Mouse (Mus musculus): Measurements from ENCODE around the gene Serpinb3d. TPM values are rescaled to one million over a fixed set of nuclear protein-coding genes. Genes with fewer than 3 reads are reported as not detected.
"Not testable (repeated sequence)": the region's sequence is repeated elsewhere in the genome, so short reads cannot be mapped to it uniquely, and the experiment has no call there.

Serpinb3d gene
- total RNA-seq (2021): not detected
- long read RNA-seq, experiment 1: 0 reads
- long read RNA-seq, experiment 2: 0 reads

- no peak for DNase-seq (ENCODE audit: low spot score in 2 of 2)
Measured at GRCm38 (mm10) chr1:107083406-107083805, at the start of gene Serpinb3d. Gene Serpinb3d (minus strand): TSS chr1:107083506.

GRCm38 (mm10) chr1:107127453-107127852 is 44.1 kb upstream of the Serpinb3d start:
- DNase-seq (ENCODE audit: low spot score in 2 of 2): not testable (repeated sequence)

GRCm38 (mm10) chr1:107098417-107098816 is 15.1 kb upstream of the Serpinb3d start:
- DNase-seq (ENCODE audit: low spot score in 2 of 2): no peak

GRCm38 (mm10) chr1:107052203-107052602 is 31.1 kb downstream of the Serpinb3d start, which contains the start of gene Serpinb3a:
Gene Serpinb3a (minus strand): TSS chr1:107052303.
- DNase-seq (ENCODE audit: low spot score in 2 of 2): no peak

GRCm38 (mm10) chr1:107034236-107034635 is 49.1 kb downstream of the Serpinb3d start:
- not testable (repeated sequence) for DNase-seq (ENCODE audit: low spot score in 2 of 2)

Other genes starting within 250 kb of the Serpinb3d start
- gene Serpinb5, start 222.3 kb downstream of the Serpinb3d start, total RNA-seq (2021): under 1 TPM in 1 of 2 experiments, not detected in 1; 0.23 TPM
- gene Serpinb12, start 149.1 kb downstream of the Serpinb3d start, total RNA-seq (2021): under 1 TPM; 0.47 to 0.54 TPM
- not detected for gene Serpinb13, start 102.5 kb downstream of the Serpinb3d start, total RNA-seq (2021)
- not detected for gene Serpinb3a, start 31.2 kb downstream of the Serpinb3d start, total RNA-seq (2021)
- not detected for gene Serpinb3b, start 194.9 kb upstream of the Serpinb3d start, total RNA-seq (2021)
- gene Serpinb3c, start 194.9 kb upstream of the Serpinb3d start, total RNA-seq (2021): not detected